Mouse (Mus musculus): ENCODE results near the gene Tssk4. TPM values are rescaled to one million over a fixed set of nuclear protein-coding genes. Genes with fewer than 3 reads are reported as not detected.

Tssk4 gene
- polyA plus RNA-seq, 1 experiment from 2014 or later: 1.6 TPM

- Histone ChIP-seq H3K27me3 (ENCODE audit: control insufficient read depth, insufficient read depth, low read length) (no peaks in the 10 kb centered on the region), H3K4me2 (replicated peaks; ENCODE audit: low read depth, low read length) (peak within 1 kb of the TSS; percentile 62), H3K9me3 (ENCODE audit: control insufficient read depth, low read depth, low read length) (no peaks in the 10 kb centered on the region), H3K36me3 (ENCODE audit: control insufficient read depth, insufficient read depth, low read length) (peaks cover 38% of the 10 kb centered on the region), H3K9ac (replicated peaks; ENCODE audit: low read depth, low read length) (peak within 1 kb of the TSS; percentile 77), H3K4me1 (ENCODE audit: control insufficient read depth, insufficient read depth, low read length) (0 out of 2 replicates have a peak, but pooled peaks cover 7% of the 10 kb centered on the region), H3K4me3 (ENCODE audit: low read depth, low read length) (peak within 1 kb of the TSS; percentile 83), H3K27ac (ENCODE audit: low read length) (peak within 1 kb of the TSS; percentile 83)
- peak; percentile 97 for ATAC-seq (ENCODE audit: insufficient number of reproducible peaks, insufficient read depth, low FRiP score, low read depth)
- WGBS: under 1% methylated on average over 66 of the region's 66 CpGs
These were observed 31.5 kb downstream of the Tssk4 start, which contains the start of gene Tinf2 for GRCm38 (mm10) chr14:55681160-55682117. TSS of gene Tinf2 (minus strand) at chr14:55681820.

- H3K27ac ChIP-seq (ENCODE audit: low read length): peak overlapping the region; percentile 83
- no peaks in the 10 kb centered on the region for H3K9me3 ChIP-seq (ENCODE audit: control insufficient read depth, low read depth, low read length)
- peaks cover 31% of the 10 kb centered on the region for H3K36me3 ChIP-seq (ENCODE audit: control insufficient read depth, insufficient read depth, low read length)
- no peak overlapping the region; the same call in 1 of the 2 replicates for H3K9ac ChIP-seq (replicated peaks; ENCODE audit: low read depth, low read length)
- H3K4me3 ChIP-seq (ENCODE audit: low read depth, low read length): peak overlapping the region; percentile 83
- 14% methylated on average over 3 of the region's 3 CpGs for WGBS
- peak; percentile 17; the same call in 1 of the 2 replicates for ATAC-seq (ENCODE audit: insufficient number of reproducible peaks, insufficient read depth, low FRiP score, low read depth)
- H3K4me1 ChIP-seq (ENCODE audit: control insufficient read depth, insufficient read depth, low read length): 0 out of 2 replicates have a peak, but pooled peaks cover 7% of the 10 kb centered on the region
- H3K27me3 ChIP-seq (ENCODE audit: control insufficient read depth, insufficient read depth, low read length): no peaks in the 10 kb centered on the region
- H3K4me2 ChIP-seq (replicated peaks; ENCODE audit: low read depth, low read length): peak overlapping the region; percentile 62
These were observed 32.1 kb downstream of the Tssk4 start for GRCm38 (mm10) chr14:55682118-55682493.

- no peaks in the 10 kb centered on the region for H3K27me3 ChIP-seq (ENCODE audit: control insufficient read depth, insufficient read depth, low read length)
- H3K4me3 ChIP-seq (ENCODE audit: low read depth, low read length): no peak overlapping the region
- H3K4me2 ChIP-seq (replicated peaks; ENCODE audit: low read depth, low read length): no peak overlapping the region
- WGBS: 66% methylated on average over 10 of the region's 10 CpGs
- H3K9me3 ChIP-seq (ENCODE audit: control insufficient read depth, low read depth, low read length): no peaks in the 10 kb centered on the region
- H3K27ac ChIP-seq (ENCODE audit: low read length): no peak overlapping the region
- H3K36me3 ChIP-seq (ENCODE audit: control insufficient read depth, insufficient read depth, low read length): no peaks in the 10 kb centered on the region
- ATAC-seq (ENCODE audit: insufficient number of reproducible peaks, insufficient read depth, low FRiP score, low read depth): no peak
- H3K9ac ChIP-seq (replicated peaks; ENCODE audit: low read depth, low read length): no peak overlapping the region
- no peaks in the 10 kb centered on the region for H3K4me1 ChIP-seq (ENCODE audit: control insufficient read depth, insufficient read depth, low read length)
These were observed 39.4 kb downstream of the Tssk4 start for GRCm38 (mm10) chr14:55689433-55689832.

- H3K4me1 ChIP-seq (ENCODE audit: control insufficient read depth, insufficient read depth, low read length): no peaks in the 10 kb centered on the region
- no peaks in the 10 kb centered on the region for H3K9me3 ChIP-seq (ENCODE audit: control insufficient read depth, low read depth, low read length)
- no peaks in the 10 kb centered on the region for H3K36me3 ChIP-seq (ENCODE audit: control insufficient read depth, insufficient read depth, low read length)
- 80% methylated on average over 4 of the region's 4 CpGs for WGBS
- no peak overlapping the region for H3K4me3 ChIP-seq (ENCODE audit: low read depth, low read length)
- no peak for ATAC-seq (ENCODE audit: insufficient number of reproducible peaks, insufficient read depth, low FRiP score, low read depth)
- no peak overlapping the region for H3K4me2 ChIP-seq (replicated peaks; ENCODE audit: low read depth, low read length)
- H3K9ac ChIP-seq (replicated peaks; ENCODE audit: low read depth, low read length): no peak overlapping the region
- no peaks in the 10 kb centered on the region for H3K27me3 ChIP-seq (ENCODE audit: control insufficient read depth, insufficient read depth, low read length)
- H3K27ac ChIP-seq (ENCODE audit: low read length): no peak overlapping the region
These were observed 47.2 kb downstream of the Tssk4 start for GRCm38 (mm10) chr14:55697226-55697625.

GRCm38 (mm10) chr14:55701131-55701530 lies 51.1 kb downstream of the Tssk4 start:
- H3K9ac ChIP-seq (replicated peaks; ENCODE audit: low read depth, low read length): no peak overlapping the region
- no peaks in the 10 kb centered on the region for H3K36me3 ChIP-seq (ENCODE audit: control insufficient read depth, insufficient read depth, low read length)
- H3K9me3 ChIP-seq (ENCODE audit: control insufficient read depth, low read depth, low read length): no peaks in the 10 kb centered on the region
- H3K4me2 ChIP-seq (replicated peaks; ENCODE audit: low read depth, low read length): no peak overlapping the region
- H3K27me3 ChIP-seq (ENCODE audit: control insufficient read depth, insufficient read depth, low read length): no peaks in the 10 kb centered on the region
- H3K4me1 ChIP-seq (ENCODE audit: control insufficient read depth, insufficient read depth, low read length): no peaks in the 10 kb centered on the region
- no peak overlapping the region for H3K4me3 ChIP-seq (ENCODE audit: low read depth, low read length)
- 67% methylated on average over 9 of the region's 9 CpGs for WGBS
- no peak overlapping the region for H3K27ac ChIP-seq (ENCODE audit: low read length)
- no peak for ATAC-seq (ENCODE audit: insufficient number of reproducible peaks, insufficient read depth, low FRiP score, low read depth)

Other genes starting within 250 kb of the Tssk4 start
- gene Dhrs4, start 171.4 kb upstream of the Tssk4 start, polyA plus RNA-seq (2014; fragmentation: Nextera tagmentation; extraction: Ambion mirVana): 49.7 and 62.4 TPM in 2 replicates
- 3.9 and 4.4 TPM in 2 replicates for gene Carmil3, start 159.5 kb upstream of the Tssk4 start, polyA plus RNA-seq (2014; fragmentation: Nextera tagmentation; extraction: Ambion mirVana)
- gene Cpne6, start 139.7 kb upstream of the Tssk4 start, polyA plus RNA-seq (2014; fragmentation: Nextera tagmentation; extraction: Ambion mirVana): 0.19 and 0.24 TPM in 2 replicates
- gene Nrl, start 125.2 kb upstream of the Tssk4 start, polyA plus RNA-seq (2014; fragmentation: Nextera tagmentation; extraction: Ambion mirVana): not detected in 2 replicates
- 43.4 and 44.0 TPM in 2 replicates for gene Pck2, start 109.9 kb upstream of the Tssk4 start, polyA plus RNA-seq (2014; fragmentation: Nextera tagmentation; extraction: Ambion mirVana)
- 67.6 and 69.6 TPM in 2 replicates for gene Dcaf11, start 90.2 kb upstream of the Tssk4 start, polyA plus RNA-seq (2014; fragmentation: Nextera tagmentation; extraction: Ambion mirVana)
- gene A730061H03Rik, start 89.8 kb upstream of the Tssk4 start, polyA plus RNA-seq (2014; fragmentation: Nextera tagmentation; extraction: Ambion mirVana): 0.91 and 1.2 TPM in 2 replicates
- 0.61 TPM in 1 of 2 replicates, not detected in the other for gene Fitm1, start 74.6 kb upstream of the Tssk4 start, polyA plus RNA-seq (2014; fragmentation: Nextera tagmentation; extraction: Ambion mirVana)
- gene Psme1, start 72.1 kb upstream of the Tssk4 start, polyA plus RNA-seq (2014; fragmentation: Nextera tagmentation; extraction: Ambion mirVana): 161 and 170 TPM in 2 replicates
- 5.9 and 7.1 TPM in 2 replicates for gene Emc9, start 64.9 kb upstream of the Tssk4 start, polyA plus RNA-seq (2014; fragmentation: Nextera tagmentation; extraction: Ambion mirVana)
- 296 and 307 TPM in 2 replicates for gene Psme2, start 59.1 kb upstream of the Tssk4 start, polyA plus RNA-seq (2014; fragmentation: Nextera tagmentation; extraction: Ambion mirVana)
- 13.2 and 15.1 TPM in 2 replicates for gene Rnf31, start 58.5 kb upstream of the Tssk4 start, polyA plus RNA-seq (2014; fragmentation: Nextera tagmentation; extraction: Ambion mirVana)
- 7.4 and 8.1 TPM in 2 replicates for gene Irf9, start 46.6 kb upstream of the Tssk4 start, polyA plus RNA-seq (2014; fragmentation: Nextera tagmentation; extraction: Ambion mirVana)
- gene Rec8, start 32.1 kb upstream of the Tssk4 start, polyA plus RNA-seq (2014; fragmentation: Nextera tagmentation; extraction: Ambion mirVana): 7.1 and 10.9 TPM in 2 replicates
- 93.6 and 105 TPM in 2 replicates for gene Ipo4, start 14.2 kb upstream of the Tssk4 start, polyA plus RNA-seq (2014; fragmentation: Nextera tagmentation; extraction: Ambion mirVana)
- gene Gm49378, start 12.3 kb upstream of the Tssk4 start, polyA plus RNA-seq (2014; fragmentation: Nextera tagmentation; extraction: Ambion mirVana): 3.7 and 3.9 TPM in 2 replicates
- 109 and 112 TPM in 2 replicates for gene Tm9sf1, start 6.4 kb upstream of the Tssk4 start, polyA plus RNA-seq (2014; fragmentation: Nextera tagmentation; extraction: Ambion mirVana)
- gene Mdp1, start 10.3 kb downstream of the Tssk4 start, polyA plus RNA-seq (2014; fragmentation: Nextera tagmentation; extraction: Ambion mirVana): 54.8 and 55.8 TPM in 2 replicates
- 56.8 and 63.6 TPM in 2 replicates for gene Gmpr2, start 21.8 kb downstream of the Tssk4 start, polyA plus RNA-seq (2014; fragmentation: Nextera tagmentation; extraction: Ambion mirVana)
- 535 and 580 TPM in 2 replicates for gene Nedd8, start 21.9 kb downstream of the Tssk4 start, polyA plus RNA-seq (2014; fragmentation: Nextera tagmentation; extraction: Ambion mirVana)
- gene Tinf2, start 31.6 kb downstream of the Tssk4 start, polyA plus RNA-seq (2014; fragmentation: Nextera tagmentation; extraction: Ambion mirVana): 44.2 and 45.5 TPM in 2 replicates
- 19.5 and 21.3 TPM in 2 replicates for gene Tgm1, start 63.7 kb downstream of the Tssk4 start, polyA plus RNA-seq (2014; fragmentation: Nextera tagmentation; extraction: Ambion mirVana)
- 30.0 and 31.0 TPM in 2 replicates for gene Rabggta, start 72.1 kb downstream of the Tssk4 start, polyA plus RNA-seq (2014; fragmentation: Nextera tagmentation; extraction: Ambion mirVana)
- gene Dhrs1, start 95.5 kb downstream of the Tssk4 start, polyA plus RNA-seq (2014; fragmentation: Nextera tagmentation; extraction: Ambion mirVana): 83.0 and 99.4 TPM in 2 replicates
- 36.6 and 38.8 TPM in 2 replicates for gene Nop9, start 95.5 kb downstream of the Tssk4 start, polyA plus RNA-seq (2014; fragmentation: Nextera tagmentation; extraction: Ambion mirVana)
- gene Cideb, start 108.3 kb downstream of the Tssk4 start, polyA plus RNA-seq (2014; fragmentation: Nextera tagmentation; extraction: Ambion mirVana): 2.3 and 2.6 TPM in 2 replicates
- gene Ltb4r2, start 111.2 kb downstream of the Tssk4 start, polyA plus RNA-seq (2014; fragmentation: Nextera tagmentation; extraction: Ambion mirVana): 0.13 and 0.52 TPM in 2 replicates
- gene Ltb4r1, start 115.8 kb downstream of the Tssk4 start, polyA plus RNA-seq (2014; fragmentation: Nextera tagmentation; extraction: Ambion mirVana): 0.42 and 0.88 TPM in 2 replicates
- gene Adcy4, start 133.9 kb downstream of the Tssk4 start, polyA plus RNA-seq (2014; fragmentation: Nextera tagmentation; extraction: Ambion mirVana): 4.3 and 5.8 TPM in 2 replicates
- gene Ripk3, start 138.7 kb downstream of the Tssk4 start, polyA plus RNA-seq (2014; fragmentation: Nextera tagmentation; extraction: Ambion mirVana): 25.3 and 32.3 TPM in 2 replicates
- 54.9 and 56.6 TPM in 2 replicates for gene Nfatc4, start 173.0 kb downstream of the Tssk4 start, polyA plus RNA-seq (2014; fragmentation: Nextera tagmentation; extraction: Ambion mirVana)
- gene Nynrin, start 203.8 kb downstream of the Tssk4 start, polyA plus RNA-seq (2014; fragmentation: Nextera tagmentation; extraction: Ambion mirVana): 14.2 and 17.2 TPM in 2 replicates
- 0.36 and 0.45 TPM in 2 replicates for gene Cbln3, start 234.2 kb downstream of the Tssk4 start, polyA plus RNA-seq (2014; fragmentation: Nextera tagmentation; extraction: Ambion mirVana)
- gene Khnyn, start 234.8 kb downstream of the Tssk4 start, polyA plus RNA-seq (2014; fragmentation: Nextera tagmentation; extraction: Ambion mirVana): 10.4 TPM in 2 replicates